Mouse (Mus musculus): ENCODE results near the gene Sap30l.

GRCm38 (mm10) chr11:57831861-57832260, 30.4 kb downstream of the Sap30l start:
- TF ChIP-seq CTCF (IDR thresholded peaks at IDR 0.05; ENCODE audit: extremely low read depth, insufficient read depth, insufficient read length, insufficient replicate concordance) (no peak), POLR2A (IDR thresholded peaks at IDR 0.05; ENCODE audit: low read depth, low read length) (no peak)
